Mouse (Mus musculus): Measurements from ENCODE around the gene Angptl3. TPM values are rescaled to one million over a fixed set of nuclear protein-coding genes. Genes with fewer than 3 reads are reported as not detected.

Gene Angptl3
- total RNA-seq (2014; rRNA removed; ENCODE audit: low replicate concordance) (0.66 TPM in 1 of 2 replicates, not detected in the other), polyA plus RNA-seq (2015; fragmentation: Nextera tagmentation; extraction: Ambion mirVana) (1.6 and 1.7 TPM in 2 replicates)

DNA sequence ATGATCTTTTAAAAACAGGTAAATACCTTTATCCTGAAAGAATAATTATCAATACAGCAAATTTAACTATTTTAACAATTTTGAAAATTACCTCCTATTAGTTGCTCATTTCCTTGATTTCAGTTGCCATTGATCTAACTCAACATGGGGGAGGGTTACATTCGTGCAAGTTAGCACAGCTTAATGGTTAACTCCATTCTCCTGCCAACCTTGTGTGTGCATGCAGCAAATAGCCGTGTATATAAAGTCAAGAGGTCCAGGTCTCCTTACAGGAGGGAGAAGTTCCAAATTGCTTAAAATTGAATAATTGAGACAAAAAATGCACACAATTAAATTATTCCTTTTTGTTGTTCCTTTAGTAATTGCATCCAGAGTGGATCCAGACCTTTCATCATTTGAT lies at the start of gene Angptl3:
Gene Angptl3 (plus strand): TSS at position 269 of the 400 bp plus-strand sequence.
- DNase-seq (ENCODE audit: low spot score) (no peak), ATAC-seq (ENCODE audit: insufficient read depth, low read depth) (no peak)
- no peak within 1 kb of the TSS for H3K9ac ChIP-seq (replicated peaks; ENCODE audit: low read depth, low read length)
- H3K4me3 ChIP-seq (ENCODE audit: low read depth, low read length) = no peak within 1 kb of the TSS
- no peaks in the 10 kb centered on the region for H3K4me1 ChIP-seq (ENCODE audit: control insufficient read depth, insufficient read depth)
- no peaks in the 10 kb centered on the region for H3K36me3 ChIP-seq (replicated peaks; ENCODE audit: control insufficient read depth, insufficient read depth, low read length)
- no peak for TF ChIP-seq CTCF (IDR thresholded peaks at IDR 0.05; ENCODE audit: low read depth)
- no peak within 1 kb of the TSS for H3K27ac ChIP-seq (ENCODE audit: low read depth)
- 85% methylated on average over 2 of the region's 2 CpGs for WGBS
- no peaks in the 10 kb centered on the region for H3K9me3 ChIP-seq (replicated peaks; ENCODE audit: control insufficient read depth, low read length)
- H3K4me2 ChIP-seq (ENCODE audit: low read depth, low read length) = no peak within 1 kb of the TSS
- H3K27me3 ChIP-seq (ENCODE audit: control insufficient read depth, insufficient read depth, low read length) = no peaks in the 10 kb centered on the region

DNA sequence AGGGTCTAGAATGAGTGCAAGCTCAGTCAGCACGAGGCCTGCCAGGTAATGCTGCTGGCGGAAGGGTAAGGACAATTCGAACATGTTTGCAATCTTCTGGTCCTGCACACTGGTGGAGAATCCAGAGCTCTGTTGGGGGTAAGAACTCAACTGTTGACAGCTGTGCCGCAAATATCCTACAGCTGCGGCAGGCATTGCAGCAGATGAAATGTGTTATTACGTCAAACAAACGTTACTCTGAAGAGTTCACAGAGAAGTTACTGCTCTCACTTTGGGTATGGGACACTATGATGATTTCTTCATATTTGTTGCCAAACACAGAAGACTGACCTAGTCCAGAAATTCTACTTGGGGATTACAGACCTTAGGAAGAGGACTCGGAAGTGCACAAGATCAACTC lies 46.1 kb upstream of the Angptl3 start:
- no peak for ATAC-seq (ENCODE audit: insufficient read depth, low read depth)
- no peak overlapping the region for H3K27ac ChIP-seq (ENCODE audit: low read depth)

DNA sequence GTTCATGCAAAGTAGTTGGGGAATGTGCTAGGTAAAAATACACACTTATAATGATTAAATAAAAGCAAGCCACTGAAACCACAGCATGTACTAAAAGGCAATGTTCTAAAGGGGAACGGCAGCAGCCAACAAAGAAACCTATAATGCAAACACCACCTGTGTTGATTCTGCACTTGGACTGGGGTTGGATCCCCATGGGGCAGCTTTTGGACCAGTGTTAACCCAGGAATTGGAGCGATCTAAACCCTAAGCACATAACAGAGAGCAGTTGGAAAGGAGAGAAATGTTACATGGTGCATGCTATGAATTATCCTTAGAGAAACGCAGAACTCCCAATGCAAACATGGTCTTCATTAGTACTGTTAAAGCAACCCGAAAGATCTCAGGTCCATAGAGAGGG lies 37.3 kb upstream of the Angptl3 start:
- Histone ChIP-seq H3K4me2 (ENCODE audit: low read depth, low read length) (no peak overlapping the region), H3K27ac (ENCODE audit: low read depth) (no peak overlapping the region), H3K9ac (replicated peaks; ENCODE audit: low read depth, low read length) (no peak overlapping the region), H3K4me3 (ENCODE audit: low read depth, low read length) (no peak overlapping the region), H3K27me3 (ENCODE audit: control insufficient read depth, insufficient read depth, low read length) (no peaks in the 10 kb centered on the region), H3K4me1 (ENCODE audit: control insufficient read depth, insufficient read depth) (no peaks in the 10 kb centered on the region), H3K36me3 (replicated peaks; ENCODE audit: control insufficient read depth, insufficient read depth, low read length) (0 out of 2 replicates have a peak, but pooled peaks cover 11% of the 10 kb centered on the region), H3K9me3 (replicated peaks; ENCODE audit: control insufficient read depth, low read length) (no peaks in the 10 kb centered on the region)
- 94% methylated on average over 4 of the region's 4 CpGs for WGBS
- no peak for ATAC-seq (ENCODE audit: insufficient read depth, low read depth)
- no peak for TF ChIP-seq EP300 (IDR thresholded peaks at IDR 0.05; ENCODE audit: low read depth)
- TF ChIP-seq CTCF (IDR thresholded peaks at IDR 0.05; ENCODE audit: low read depth) = no peak
- no peak for DNase-seq (ENCODE audit: low spot score)

More for the DNA sequence above, 46.1 kb upstream of the Angptl3 start:
- Histone ChIP-seq H3K36me3 (replicated peaks; ENCODE audit: control insufficient read depth, insufficient read depth, low read length) (peaks cover 24% of the 10 kb centered on the region; the same call in 1 of the 2 replicates), H3K9ac (replicated peaks; ENCODE audit: low read depth, low read length) (no peak overlapping the region), H3K4me3 (ENCODE audit: low read depth, low read length) (no peak overlapping the region), H3K4me1 (ENCODE audit: control insufficient read depth, insufficient read depth) (no peaks in the 10 kb centered on the region), H3K4me2 (ENCODE audit: low read depth, low read length) (no peak overlapping the region), H3K27me3 (ENCODE audit: control insufficient read depth, insufficient read depth, low read length) (no peaks in the 10 kb centered on the region), H3K9me3 (replicated peaks; ENCODE audit: control insufficient read depth, low read length) (no peaks in the 10 kb centered on the region)
- no peak for DNase-seq (ENCODE audit: low spot score)
- WGBS = 82% methylated on average over 8 of the region's 8 CpGs
- no peak for TF ChIP-seq CTCF (IDR thresholded peaks at IDR 0.05; ENCODE audit: low read depth)
- TF ChIP-seq EP300 (IDR thresholded peaks at IDR 0.05; ENCODE audit: low read depth) = no peak

DNA sequence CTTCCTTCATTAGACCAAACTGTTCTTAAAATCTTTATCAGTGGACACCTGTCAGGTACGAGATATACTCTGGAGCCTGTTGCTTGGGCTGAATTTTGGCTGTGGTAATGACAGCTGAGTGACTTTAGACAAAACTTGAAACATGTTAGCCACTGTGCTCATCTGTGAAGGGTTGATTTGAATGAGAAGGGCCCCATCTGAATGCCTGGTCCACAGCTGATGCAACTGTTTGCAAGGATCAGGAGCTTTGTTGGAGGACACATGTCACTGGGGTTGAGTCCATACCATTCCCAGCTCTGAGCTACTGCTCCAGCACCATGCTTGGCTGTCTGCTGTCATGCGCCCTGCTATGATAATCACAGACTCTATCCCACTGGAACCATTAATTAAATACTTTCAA lies 25.2 kb upstream of the Angptl3 start:
- WGBS = 91% methylated on average over 2 of the region's 2 CpGs
- no peak for ATAC-seq (ENCODE audit: insufficient read depth, low read depth)
- H3K4me2 ChIP-seq (ENCODE audit: low read depth, low read length) = no peak overlapping the region
- no peak for DNase-seq (ENCODE audit: low spot score)
- no peak for TF ChIP-seq CTCF (IDR thresholded peaks at IDR 0.05; ENCODE audit: low read depth)
- TF ChIP-seq EP300 (IDR thresholded peaks at IDR 0.05; ENCODE audit: low read depth) = no peak
- H3K27me3 ChIP-seq (ENCODE audit: control insufficient read depth, insufficient read depth, low read length) = no peaks in the 10 kb centered on the region
- H3K4me1 ChIP-seq (ENCODE audit: control insufficient read depth, insufficient read depth) = no peaks in the 10 kb centered on the region
- H3K9me3 ChIP-seq (replicated peaks; ENCODE audit: control insufficient read depth, low read length) = no peaks in the 10 kb centered on the region
- no peak overlapping the region for H3K27ac ChIP-seq (ENCODE audit: low read depth)
- H3K4me3 ChIP-seq (ENCODE audit: low read depth, low read length) = no peak overlapping the region
- H3K36me3 ChIP-seq (replicated peaks; ENCODE audit: control insufficient read depth, insufficient read depth, low read length) = peaks cover 10% of the 10 kb centered on the region
- no peak overlapping the region for H3K9ac ChIP-seq (replicated peaks; ENCODE audit: low read depth, low read length)

DNA sequence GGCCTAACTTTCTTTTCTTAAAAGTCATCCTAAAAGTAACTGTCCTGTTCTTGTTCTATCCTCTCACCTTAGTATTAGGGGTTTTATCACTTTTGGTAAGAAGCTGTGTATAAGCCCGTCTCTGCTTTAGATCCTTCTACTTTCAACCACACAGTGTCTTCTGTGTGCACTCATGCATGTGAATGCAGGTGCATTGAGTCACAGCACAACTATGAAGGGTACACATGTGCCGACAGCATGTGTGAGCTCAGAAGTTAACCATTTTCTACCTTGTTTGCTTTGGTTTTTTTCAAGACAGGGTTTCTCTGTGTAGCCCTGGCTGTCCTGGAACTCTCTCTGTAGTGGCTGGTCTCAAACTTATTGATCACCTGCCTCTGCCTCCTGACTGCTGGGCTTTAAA lies 24.4 kb upstream of the Angptl3 start:
- DNase-seq (ENCODE audit: low spot score) = no peak
- H3K9me3 ChIP-seq (replicated peaks; ENCODE audit: control insufficient read depth, low read length) = no peaks in the 10 kb centered on the region
- WGBS = 72% methylated on average over 2 of the region's 2 CpGs
- H3K4me1 ChIP-seq (ENCODE audit: control insufficient read depth, insufficient read depth) = no peaks in the 10 kb centered on the region
- H3K36me3 ChIP-seq (replicated peaks; ENCODE audit: control insufficient read depth, insufficient read depth, low read length) = peaks cover 10% of the 10 kb centered on the region
- H3K27me3 ChIP-seq (ENCODE audit: control insufficient read depth, insufficient read depth, low read length) = no peaks in the 10 kb centered on the region
- H3K4me2 ChIP-seq (ENCODE audit: low read depth, low read length) = no peak overlapping the region
- no peak overlapping the region for H3K9ac ChIP-seq (replicated peaks; ENCODE audit: low read depth, low read length)
- no peak overlapping the region for H3K27ac ChIP-seq (ENCODE audit: low read depth)
- ATAC-seq (ENCODE audit: insufficient read depth, low read depth) = no peak
- no peak overlapping the region for H3K4me3 ChIP-seq (ENCODE audit: low read depth, low read length)
- TF ChIP-seq CTCF (IDR thresholded peaks at IDR 0.05; ENCODE audit: low read depth) = no peak
- TF ChIP-seq EP300 (IDR thresholded peaks at IDR 0.05; ENCODE audit: low read depth) = no peak

DNA sequence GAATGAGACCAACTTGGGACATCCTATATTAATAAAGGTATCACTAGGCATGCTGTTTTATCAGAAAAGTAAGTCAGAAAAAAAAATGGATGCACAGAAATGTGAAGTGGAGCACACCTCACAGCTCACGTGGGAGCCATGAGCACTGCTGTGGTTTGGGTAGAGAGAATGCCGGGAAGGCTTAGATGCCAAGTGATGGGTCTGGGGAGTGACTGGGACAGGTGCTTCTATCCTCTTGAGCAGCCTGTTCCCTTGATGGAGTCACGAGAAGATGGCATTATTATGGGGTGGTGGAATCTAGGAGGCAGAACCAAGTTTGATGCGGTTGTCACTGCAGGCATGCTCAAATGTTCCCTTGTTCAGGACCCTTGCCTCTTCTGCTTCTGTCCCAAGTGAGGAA lies 19.7 kb upstream of the Angptl3 start:
- peaks cover 21% of the 10 kb centered on the region for H3K36me3 ChIP-seq (replicated peaks; ENCODE audit: control insufficient read depth, insufficient read depth, low read length)
- ATAC-seq (ENCODE audit: insufficient read depth, low read depth) = no peak
- WGBS = 83% methylated on average over 4 of the region's 4 CpGs
- no peak overlapping the region for H3K27ac ChIP-seq (ENCODE audit: low read depth)
- DNase-seq (ENCODE audit: low spot score) = no peak
- H3K9me3 ChIP-seq (replicated peaks; ENCODE audit: control insufficient read depth, low read length) = no peaks in the 10 kb centered on the region
- H3K4me3 ChIP-seq (ENCODE audit: low read depth, low read length) = no peak overlapping the region
- no peaks in the 10 kb centered on the region for H3K4me1 ChIP-seq (ENCODE audit: control insufficient read depth, insufficient read depth)
- no peak overlapping the region for H3K9ac ChIP-seq (replicated peaks; ENCODE audit: low read depth, low read length)
- H3K27me3 ChIP-seq (ENCODE audit: control insufficient read depth, insufficient read depth, low read length) = no peaks in the 10 kb centered on the region
- TF ChIP-seq EP300 (IDR thresholded peaks at IDR 0.05; ENCODE audit: low read depth) (no peak), CTCF (IDR thresholded peaks at IDR 0.05; ENCODE audit: low read depth) (no peak)
- H3K4me2 ChIP-seq (ENCODE audit: low read depth, low read length) = no peak overlapping the region
